Mouse (Mus musculus) spleen, adult 2 months (tissue): Measurements from ENCODE around the gene Mrpl55.

Experiments used
- CTCF ChIP-seq: fragments of 200-500 bp; IDR thresholded peaks from 2 replicates; pipeline ENCODE4 v1.5.1; 2011; ENCODE audit warnings: mild to moderate bottlenecking, inconsistent platforms; ENCODE audit not compliant: insufficient read depth, insufficient read length, insufficient replicate concordance; ENCODE audit errors: extremely low read depth
- POLR2A ChIP-seq: fragments of 200-500 bp; IDR thresholded peaks from 2 replicates; pipeline ENCODE4 v1.6.1; 2011; ENCODE audit warnings: low read depth, low read length, inconsistent platforms

- TF ChIP-seq CTCF (no peak), POLR2A (no peak)
Measured at GRCm38 (mm10) chr11:59210020-59210419, 7.7 kb downstream of the Mrpl55 start.
